ENCODE assay signal across 9 mouse cellular contexts in the genomic region with DNA sequence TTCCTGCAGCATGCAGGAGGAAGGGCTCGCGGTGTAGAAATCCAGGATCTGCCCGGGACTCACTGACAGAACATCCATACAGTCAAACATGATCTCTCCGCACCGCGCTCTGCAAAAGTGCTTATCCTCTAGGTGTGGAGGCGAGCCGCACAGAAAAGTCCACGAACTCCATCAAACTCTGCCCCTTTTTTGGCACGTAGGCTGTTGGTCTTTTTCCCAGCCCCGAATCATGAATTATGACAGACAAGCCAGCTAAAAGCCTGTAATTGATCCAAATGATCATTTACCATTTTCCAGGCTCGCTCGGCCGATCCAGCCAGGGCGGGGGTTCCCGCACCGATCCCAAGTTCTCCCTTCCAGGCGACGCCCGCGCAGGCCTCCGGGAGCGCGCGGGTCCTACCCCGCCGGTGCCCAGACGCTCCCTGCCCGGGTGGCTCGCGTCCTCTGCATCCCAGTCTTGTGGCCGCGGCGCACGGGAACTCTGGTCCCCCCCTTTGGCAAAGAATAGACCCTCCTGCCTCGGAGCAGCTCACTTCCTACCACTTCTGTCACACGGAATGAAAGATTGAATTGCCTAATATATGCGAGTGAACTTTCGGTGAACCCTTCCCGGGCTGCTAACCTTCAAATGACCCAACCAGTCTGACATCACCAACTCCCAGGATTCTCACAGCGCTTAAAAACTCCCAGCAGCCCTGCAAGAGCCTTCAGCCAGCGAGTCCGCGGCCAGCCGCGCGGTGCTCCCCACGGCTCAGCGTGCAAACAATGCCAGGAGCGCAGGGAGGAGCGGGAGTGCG.
DNase-seq lines count a peak whose midpoint lies in the region; TF ChIP-seq lines count a peak whose summit lies in the region.
"Had no signal": no experiment of that assay in that cellular context is flagged by ENCODE, and none has a peak within 500 bp of the region (broad histone marks: within the 10 kb centered on the region; RNA-seq: fewer than 3 reads in every experiment).

No protein-coding gene starts in this region.

- no peaks in the 10 kb centered on the region for H3K4me1 ChIP-seq in bone marrow macrophage, adult 2 months (ENCODE audit: control insufficient read depth, insufficient read depth, low read length)

- intact Hi-C loops in gastrocnemius, postnatal 36 days (cut with DNase I): loop anchor here (5.0 kb wide), 1 partner anchor 138 kb away; no protein-coding TSS in a partner anchor

- peak overlapping the region; percentile 5 for H3K4me3 ChIP-seq in bone marrow macrophage, adult 2 months (ENCODE audit: insufficient read depth, low read length)

- H3K27ac ChIP-seq in bone marrow macrophage, adult 2 months (ENCODE audit: insufficient read depth, low read depth, low read length): no peak overlapping the region
- H3K27ac ChIP-seq: macrophage had no signal

- DNase-seq in embryo, embryonic 9.5 days (ENCODE audit: extremely low spot score): peak; percentile 92
- peak; percentile 74 to 75 for DNase-seq in gastrocnemius, postnatal 36 days
- DNase-seq in hindlimb bud, embryonic 11.5 days (ENCODE audit: extremely low spot score, low read depth, low spot score): peak; percentile 88
- peak; percentile 60 to 68 for DNase-seq in left cerebral cortex, adult 8-10 months (ENCODE audit: low spot score in 2 of 2)
- DNase-seq in lung, postnatal 4 days: peak; percentile 77 to 84
- peak; percentile 74 for DNase-seq in right cerebral cortex, adult 18-20 months
- DNase-seq in spleen, postnatal 4 days (ENCODE audit: low spot score in 2 of 2): no peak

- TF ChIP-seq CTCF in bone marrow macrophage, adult 2 months (IDR thresholded peaks at IDR 0.05; ENCODE audit: low read depth, low read length): no peak

- TF ChIP-seq POLR2A in bone marrow macrophage, adult 2 months (IDR thresholded peaks at IDR 0.05; ENCODE audit: borderline replicate concordance, low read depth, low read length): no peak

Comparison
In these comparisons a context has a peak if more than half of its experiments do, and no peak if none do; other contexts are left out.
1. DNase-seq: peak in embryo, embryonic 9.5 days (single experiment), gastrocnemius, postnatal 36 days (2 of 2), hindlimb bud, embryonic 11.5 days (single experiment), left cerebral cortex, adult 8-10 months (2 of 2), lung, postnatal 4 days (2 of 2) and right cerebral cortex, adult 18-20 months (single experiment); none in spleen, postnatal 4 days (0 of 2).